Mouse (Mus musculus) G1E (cell line): ENCODE measurements around the gene Rnf151. TPM values are rescaled to one million over a fixed set of nuclear protein-coding genes. Genes with fewer than 3 reads are reported as not detected.

ENCODE experiments used
- ATAC-seq: 2 replicates; pipeline ENCODE4 v1.8.0; 2016; ENCODE audit warnings: mild to moderate bottlenecking; ENCODE audit not compliant: insufficient number of reproducible peaks, poor library complexity, low FRiP score, severe bottlenecking; ENCODE audit errors: extremely low read depth
- DNase-seq: peaks from one replicate; pipeline ENCODE4 v3.0.0; 2012; ENCODE audit warnings: low spot score
- H3K27me3 ChIP-seq: 2 replicates; pipeline ENCODE4 v1.6.1; 2012; ENCODE audit warnings: mild to moderate bottlenecking, low read length, inconsistent platforms; ENCODE audit not compliant: insufficient read depth
- H3K36me3 ChIP-seq: replicated peaks from 2 replicates; pipeline ENCODE3; 2012; ENCODE audit warnings: mild to moderate bottlenecking, inconsistent platforms
- H3K4me1 ChIP-seq: 2 replicates; pipeline ENCODE4 v1.6.1; 2012; ENCODE audit warnings: low read depth, low read length, inconsistent platforms, mixed read lengths; ENCODE audit not compliant: insufficient read depth
- H3K4me3 ChIP-seq: 2 replicates; pipeline ENCODE4 v1.5.1; 2012; ENCODE audit warnings: low read depth, mild to moderate bottlenecking, inconsistent platforms, low read length, moderate library complexity, mixed read lengths
- H3K9me3 ChIP-seq: replicated peaks from 2 replicates; pipeline ENCODE4 v1.6.1; 2012; ENCODE audit warnings: inconsistent platforms
- CTCF ChIP-seq: IDR thresholded peaks from 2 replicates; pipeline ENCODE4 v1.5.1; 2012; ENCODE audit warnings: low read depth, low read length, inconsistent platforms, mixed read lengths
- GATA1 ChIP-seq: IDR thresholded peaks from 2 replicates; pipeline ENCODE4 v1.6.1; 2012; ENCODE audit warnings: borderline replicate concordance, low read length, inconsistent platforms, mixed read lengths
- GATA2 ChIP-seq: IDR thresholded peaks from 2 replicates; pipeline ENCODE4 v1.6.1; 2012; ENCODE audit warnings: low read depth, low read length, inconsistent platforms, borderline replicate concordance
- POLR2AphosphoS5 ChIP-seq: IDR thresholded peaks from 2 replicates; pipeline ENCODE4 v1.6.1; 2012; ENCODE audit warnings: low read depth, low read length, inconsistent platforms; ENCODE audit not compliant: insufficient replicate concordance
- TAL1 ChIP-seq: conservative IDR thresholded peaks from 2 replicates; pipeline ENCODE4 v1.6.1; 2012; ENCODE audit warnings: low read depth, low read length, inconsistent platforms, mixed read lengths
- polyA plus RNA-seq: library from polyadenylated mRNA; stranded (reverse); fragments of >175 nt; gene quantifications from 2 replicates; pipeline ENCODE4 v1.2.3, GENCODE M21; 2012
- total RNA-seq, 2 experiments: library from RNA; stranded (forward) in 1 of 2; stranded (reverse) in 1 of 2; fragments of 200-1000 nt in 1 of 2; fragments of >200 nt in 1 of 2; fragmentation: Nextera tagmentation in 1 of 2; gene quantifications; 2 replicates each; pipeline ENCODE4 v1.2.3; 2014 to 2017

The Rnf151 gene
- total and polyA plus RNA-seq, 3 experiments = 0.13 TPM; not detected in 2

DNA sequence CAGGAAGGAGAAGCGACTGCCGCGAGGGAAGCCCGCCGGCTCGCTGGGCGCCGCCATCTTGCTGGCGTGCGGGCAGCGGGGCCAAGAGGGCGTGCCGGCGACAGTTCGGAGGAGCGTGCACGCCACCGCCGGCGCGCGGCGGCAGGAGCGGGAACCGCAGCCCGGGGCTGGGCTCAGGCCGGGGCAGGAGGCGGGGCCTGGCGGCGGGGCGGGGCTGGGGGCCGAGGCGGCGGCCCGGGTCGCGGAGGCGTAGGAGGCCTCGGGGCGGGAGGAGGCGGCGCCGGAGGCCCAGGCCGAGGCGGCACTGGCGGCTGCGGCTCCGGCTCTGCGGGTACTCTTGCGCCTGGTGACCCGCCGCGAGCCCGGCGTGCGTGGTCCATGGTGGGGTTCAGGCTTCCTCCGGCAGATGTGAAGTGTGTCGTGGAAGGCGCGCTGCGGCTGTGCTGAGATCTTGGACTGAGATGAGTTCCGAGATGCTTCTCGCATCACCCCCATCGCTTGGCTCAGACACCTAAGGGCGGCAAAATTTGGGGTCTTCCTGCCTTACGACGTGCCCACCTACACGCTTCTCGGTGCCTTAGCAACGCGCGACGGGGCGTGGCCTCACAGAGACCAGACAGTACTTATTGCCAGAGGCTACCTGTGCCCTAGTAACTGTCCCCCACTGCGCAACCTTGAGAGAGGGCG lies 21.7 kb downstream of the Rnf151 start, which contains the start of the genes Gfer and Noxo1:
Gene Gfer (minus strand): TSS at position 146 of the 687 bp plus-strand sequence.
Gene Noxo1 (plus strand): TSS at position 224 of the 687 bp plus-strand sequence.
- Histone ChIP-seq H3K9me3 (no peaks in the 10 kb centered on the region), H3K27me3 (no peaks in the 10 kb centered on the region; the same call in 1 of the 2 replicates), H3K36me3 (peaks cover 56% of the 10 kb centered on the region), H3K4me1 (peaks cover 49% of the 10 kb centered on the region), H3K4me3 (peak within 1 kb of the TSS; percentile 79)
- DNase-seq (peak; percentile 94), ATAC-seq (peak; percentile 38)
- no peak for TF ChIP-seq TAL1

DNA sequence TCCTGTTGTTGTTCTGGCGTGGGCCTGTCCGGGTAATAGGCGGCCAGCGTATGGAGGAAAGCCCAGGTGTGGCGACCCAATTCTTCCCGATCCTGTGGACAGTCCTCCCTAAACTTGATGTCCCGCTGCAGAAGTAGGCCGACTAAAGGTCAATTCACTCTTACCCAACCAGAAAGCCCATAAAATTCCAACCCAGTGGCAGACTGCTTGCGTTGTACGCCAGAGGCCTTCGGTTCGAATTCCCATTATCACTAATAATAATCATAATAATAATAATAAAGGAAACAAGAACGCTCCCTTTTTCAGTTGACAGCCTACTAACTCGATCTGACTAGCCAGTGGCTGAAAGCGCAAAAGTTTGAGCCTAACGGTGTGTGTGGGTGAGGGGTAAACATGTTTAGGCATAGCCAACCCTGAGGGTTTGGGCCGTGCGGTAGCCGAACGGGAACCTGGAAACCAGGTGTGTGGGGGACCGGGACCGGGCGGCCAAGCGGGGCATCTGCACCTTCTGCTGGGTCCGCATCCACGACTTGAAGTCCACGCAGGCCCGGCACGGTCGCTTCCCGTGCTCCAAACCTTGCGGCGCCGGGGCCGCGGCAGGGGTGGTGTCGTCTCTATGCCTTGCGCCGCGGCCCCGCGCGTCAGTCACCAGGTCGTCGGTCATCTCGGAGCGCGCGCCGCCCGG lies 22.4 kb downstream of the Rnf151 start:
- DNase-seq (no peak), ATAC-seq (no peak)
- TF ChIP-seq CTCF = no peak
- no peak for TF ChIP-seq GATA1
- TF ChIP-seq TAL1 = no peak
- TF ChIP-seq GATA2 = no peak
- no peak for TF ChIP-seq POLR2AphosphoS5
- Histone ChIP-seq H3K4me1 (peaks cover 49% of the 10 kb centered on the region), H3K27me3 (peaks cover 2% of the 10 kb centered on the region; the same call in 1 of the 2 replicates), H3K9me3 (no peaks in the 10 kb centered on the region), H3K36me3 (peaks cover 49% of the 10 kb centered on the region), H3K4me3 (peak overlapping the region; percentile 79)

GRCm38 (mm10) chr17:24692385-24692784 lies 25.5 kb downstream of the Rnf151 start:
- Histone ChIP-seq H3K27me3 (peaks cover 29% of the 10 kb centered on the region), H3K4me1 (peaks cover 62% of the 10 kb centered on the region)

DNA sequence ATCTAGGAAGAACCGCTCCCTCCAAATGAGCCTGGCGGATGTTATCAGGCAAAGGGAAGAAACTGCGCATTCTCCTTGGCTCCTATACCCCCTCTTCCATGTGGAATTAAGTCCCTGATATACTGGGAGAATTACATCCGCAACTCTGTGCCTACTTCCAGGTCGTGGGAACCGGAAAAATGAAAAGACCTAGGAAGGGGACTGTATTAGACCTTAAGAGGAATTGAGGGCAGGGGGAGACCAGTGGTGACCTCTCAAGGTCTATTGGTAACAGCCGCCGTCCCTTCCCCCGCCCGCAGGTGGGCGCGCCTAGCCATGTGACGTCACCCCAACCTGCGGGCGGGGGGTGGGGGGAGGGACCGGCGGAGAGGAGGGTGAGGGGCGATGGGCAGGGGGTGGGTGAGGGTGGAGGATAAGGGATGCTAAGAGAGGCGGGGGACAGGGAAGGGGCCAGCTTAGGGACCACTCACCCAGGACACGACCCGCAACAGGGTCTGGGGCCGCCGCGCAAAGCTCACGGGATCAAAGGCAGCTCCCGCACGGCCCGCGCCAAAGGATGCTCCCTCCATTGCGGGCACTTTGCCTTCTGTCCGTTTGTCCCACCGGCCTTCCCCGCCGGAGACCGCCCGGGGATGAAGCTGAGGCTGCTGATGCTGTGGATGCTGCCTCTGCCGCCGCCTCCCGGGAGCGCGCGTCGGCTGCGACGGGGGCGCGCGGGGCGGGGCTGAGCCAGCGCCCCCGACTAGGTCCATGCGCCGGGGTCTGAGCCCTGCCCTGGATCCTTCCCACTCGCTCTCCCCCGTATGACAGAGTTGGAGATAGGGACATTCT lies 28.4 kb downstream of the Rnf151 start, which contains the start of gene Syngr3:
Gene Syngr3 (minus strand): TSS at position 705 of the 831 bp plus-strand sequence.
- H3K9me3 ChIP-seq = no peaks in the 10 kb centered on the region
- H3K4me3 ChIP-seq = peak within 1 kb of the TSS; percentile 56; the same call in 1 of the 2 replicates
- DNase-seq (no peak), ATAC-seq (no peak)
- H3K36me3 ChIP-seq = peaks cover 23% of the 10 kb centered on the region
- peaks cover 30% of the 10 kb centered on the region for H3K27me3 ChIP-seq
- peaks cover 57% of the 10 kb centered on the region for H3K4me1 ChIP-seq
- TF ChIP-seq GATA1 (no peak), POLR2AphosphoS5 (no peak), CTCF (no peak), GATA2 (no peak), TAL1 (no peak)

More at GRCm38 (mm10) chr17:24692385-24692784, 25.5 kb downstream of the Rnf151 start:
- Histone ChIP-seq H3K36me3 (peaks cover 26% of the 10 kb centered on the region), H3K4me3 (no peak overlapping the region), H3K9me3 (no peaks in the 10 kb centered on the region)
- no peak for DNase-seq
- no peak for TF ChIP-seq GATA1
- no peak for TF ChIP-seq CTCF
- TF ChIP-seq TAL1 = no peak
- TF ChIP-seq GATA2 = no peak
- no peak for TF ChIP-seq POLR2AphosphoS5
- ATAC-seq = no peak

- peaks cover 8% of the 10 kb centered on the region for H3K36me3 ChIP-seq
- TF ChIP-seq POLR2AphosphoS5 = no peak
- no peak for TF ChIP-seq CTCF
- no peak for TF ChIP-seq GATA1
- no peak for TF ChIP-seq GATA2
- no peak for TF ChIP-seq TAL1
- peaks cover 44% of the 10 kb centered on the region for H3K4me1 ChIP-seq
- H3K4me3 ChIP-seq = peak overlapping the region; percentile 64; the same call in 1 of the 2 replicates
- H3K27me3 ChIP-seq = peaks cover 30% of the 10 kb centered on the region
- DNase-seq = no peak
- H3K9me3 ChIP-seq = no peaks in the 10 kb centered on the region
- ATAC-seq = no peak
Observed at GRCm38 (mm10) chr17:24687599-24687998, 30.3 kb downstream of the Rnf151 start.

- peak overlapping the region; percentile 64; the same call in 1 of the 2 replicates for H3K4me3 ChIP-seq
- peaks cover 30% of the 10 kb centered on the region for H3K27me3 ChIP-seq
- DNase-seq (peak; percentile 66), ATAC-seq (peak; percentile 54)
- TF ChIP-seq POLR2AphosphoS5 (no peak), GATA2 (no peak), GATA1 (no peak), CTCF (no peak), TAL1 (no peak)
- no peaks in the 10 kb centered on the region for H3K9me3 ChIP-seq
- H3K36me3 ChIP-seq = peaks cover 7% of the 10 kb centered on the region
- H3K4me1 ChIP-seq = peaks cover 39% of the 10 kb centered on the region
Observed at GRCm38 (mm10) chr17:24687146-24687595, 30.7 kb downstream of the Rnf151 start.
